Mouse (Mus musculus) cerebellum, adult 9-10 months (tissue): ENCODE results near the gene Ppfibp2.
A peak's percentile ranks its signal among the peaks of the same experiment; 100 is the strongest.

Experiments used
- DNase-seq: peaks from one replicate; pipeline ENCODE4 v3.0.0; 2022

The Ppfibp2 gene

GRCm38 (mm10) chr7:107594857-107595402 is at the start of gene Ppfibp2:
Ppfibp2 (plus strand) TSS chr7:107595207.
- DNase-seq: peak; percentile 72

- no peak for DNase-seq
Measured at GRCm38 (mm10) chr7:107547872-107548271, 47.1 kb upstream of the Ppfibp2 start.

DNA sequence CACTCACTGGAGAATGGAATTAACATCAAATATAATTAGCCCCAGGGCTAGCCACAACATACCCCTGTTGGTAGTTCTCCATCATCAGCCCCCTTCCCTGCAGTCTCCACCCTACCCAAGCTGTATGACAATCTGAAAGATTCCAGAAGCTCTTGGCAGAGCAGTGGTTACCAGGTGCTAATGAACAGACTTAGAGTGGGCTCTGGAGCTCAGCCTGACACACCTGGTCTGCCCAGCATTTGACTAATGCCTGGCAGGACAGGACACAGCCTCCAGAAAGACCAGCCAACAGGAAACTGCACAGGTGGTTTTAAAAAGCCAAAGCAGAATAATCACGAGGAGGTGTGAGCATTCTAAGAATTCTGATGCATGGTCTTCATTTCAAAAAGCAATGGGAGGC is 41.5 kb upstream of the Ppfibp2 start:
- no peak for DNase-seq

DNA sequence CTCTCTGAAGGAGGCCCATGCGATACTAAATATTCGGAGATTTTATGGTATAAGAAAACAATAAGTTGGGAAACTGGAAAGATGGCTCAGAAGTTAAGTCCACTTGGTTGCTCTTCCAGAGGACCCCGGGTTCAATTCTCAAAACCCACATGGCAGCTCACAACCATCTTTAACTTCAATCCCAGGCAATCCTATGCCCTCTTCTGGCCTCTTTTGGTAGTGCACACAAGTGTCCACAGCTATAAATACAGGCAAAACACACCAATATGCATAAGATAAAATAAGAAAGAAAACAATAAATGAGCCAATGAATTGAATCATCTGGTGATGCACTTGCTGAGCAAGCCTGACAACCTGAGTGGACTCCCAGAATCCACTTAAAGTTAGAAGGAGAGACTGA is 39.1 kb upstream of the Ppfibp2 start:
- peak; percentile 43 for DNase-seq

DNA sequence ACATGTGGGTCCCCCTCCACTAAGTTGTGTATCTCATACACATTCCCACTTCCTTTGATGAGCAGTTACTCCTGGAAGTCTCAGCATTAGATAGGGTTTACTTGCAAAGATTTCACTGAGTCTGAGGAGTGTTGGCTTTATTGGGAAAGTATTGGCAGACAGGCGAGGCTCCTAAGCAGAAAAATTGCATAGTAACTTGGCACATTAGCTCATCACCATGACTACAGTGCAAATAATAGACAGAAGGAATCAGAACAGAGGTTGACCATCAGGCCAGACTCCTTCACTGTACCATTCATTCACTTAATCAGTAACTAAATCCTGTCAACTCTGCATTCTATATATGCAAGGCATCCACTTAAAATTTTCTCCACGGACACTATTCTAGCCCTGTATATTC is 34.3 kb upstream of the Ppfibp2 start:
- no peak for DNase-seq

- DNase-seq: no peak
Measured at GRCm38 (mm10) chr7:107561584-107561983, 33.4 kb upstream of the Ppfibp2 start.

GRCm38 (mm10) chr7:107563727-107564126 is 31.3 kb upstream of the Ppfibp2 start:
- DNase-seq: no peak

- DNase-seq: no peak
Measured at GRCm38 (mm10) chr7:107567261-107567671, 27.7 kb upstream of the Ppfibp2 start, which contains the start of gene Olfml1. Olfml1 (plus strand) TSS chr7:107567446.

- no peak for DNase-seq
Measured at GRCm38 (mm10) chr7:107567674-107568073, 27.3 kb upstream of the Ppfibp2 start.

DNA sequence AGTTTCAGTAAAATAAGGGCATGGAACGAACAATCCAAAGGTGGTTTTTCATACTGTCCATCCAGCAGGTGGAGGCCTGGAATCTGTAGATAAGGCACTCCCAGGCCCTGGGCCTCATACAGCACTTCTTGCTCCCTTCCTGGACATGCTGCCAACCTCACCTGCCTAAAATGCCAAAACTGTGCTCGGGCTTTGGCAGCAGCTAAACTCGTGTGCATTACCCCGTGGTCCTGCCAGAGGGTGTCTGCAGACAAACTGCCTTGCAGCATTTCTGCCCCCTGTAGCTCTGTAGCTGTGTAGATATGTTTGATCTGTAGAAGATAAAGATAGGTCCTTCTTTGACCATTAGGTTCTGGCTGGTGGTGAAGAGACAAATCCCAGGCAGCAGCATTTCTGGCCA is 26.0 kb upstream of the Ppfibp2 start:
- DNase-seq: no peak

DNA sequence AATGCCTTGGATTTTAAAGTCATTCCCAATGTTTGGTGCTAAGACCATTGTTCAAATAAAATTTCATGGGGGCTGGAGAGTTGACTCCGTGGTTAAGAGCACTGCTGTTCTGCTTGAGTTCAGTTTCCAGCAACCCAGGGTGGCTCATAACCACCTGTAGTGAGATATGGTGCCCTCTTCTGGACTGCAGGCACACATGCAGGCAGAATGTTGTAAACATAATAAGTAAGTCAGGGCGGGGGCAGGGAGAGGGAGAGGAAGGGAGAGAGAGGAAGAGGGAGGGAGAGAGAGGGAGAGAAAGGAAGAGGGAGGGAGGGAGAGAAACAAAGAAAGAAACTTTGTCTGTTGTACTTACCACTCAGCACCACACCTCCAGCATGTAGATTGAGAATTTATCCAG is 21.2 kb upstream of the Ppfibp2 start:
- no peak for DNase-seq

DNA sequence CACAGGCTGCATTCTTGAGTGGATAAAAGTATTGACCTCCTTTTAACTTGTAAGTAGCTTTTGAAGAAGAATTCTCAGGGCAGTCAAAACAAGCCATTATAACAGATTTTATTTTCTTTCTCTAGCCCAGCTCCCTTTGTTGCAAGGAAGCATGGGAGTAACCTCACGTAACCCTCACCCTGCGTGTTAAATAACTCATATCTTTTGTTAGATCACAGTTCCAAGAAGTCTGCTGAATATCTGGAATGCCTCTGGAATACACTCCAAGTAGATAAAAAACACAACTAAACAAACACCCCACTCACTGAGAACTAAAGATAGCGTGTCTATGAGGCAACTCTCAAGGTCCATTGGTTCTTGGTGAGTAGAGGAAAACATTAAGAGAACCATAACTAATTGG is 20.7 kb upstream of the Ppfibp2 start:
- no peak for DNase-seq

DNA sequence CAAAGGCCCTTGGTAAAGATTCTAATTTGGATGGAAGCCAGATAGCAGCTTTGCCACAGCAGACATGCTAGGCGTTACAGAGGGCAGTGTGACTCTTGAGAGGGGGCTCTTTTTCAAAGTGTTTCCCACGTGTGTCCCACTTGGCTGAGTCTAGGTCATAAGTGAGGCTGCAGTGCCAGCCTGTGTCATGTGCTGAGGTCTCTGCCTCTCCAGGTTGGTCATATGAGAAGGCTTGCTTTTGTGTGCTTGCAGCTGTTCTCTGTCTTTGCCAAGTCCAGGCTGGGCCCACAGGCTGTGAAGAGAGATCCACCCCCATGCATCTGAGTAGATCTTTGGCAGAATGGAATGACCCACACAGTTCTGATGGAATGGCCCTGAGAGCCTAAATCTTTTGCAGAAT is 2.4 kb upstream of the Ppfibp2 start:
- no peak for DNase-seq

DNA sequence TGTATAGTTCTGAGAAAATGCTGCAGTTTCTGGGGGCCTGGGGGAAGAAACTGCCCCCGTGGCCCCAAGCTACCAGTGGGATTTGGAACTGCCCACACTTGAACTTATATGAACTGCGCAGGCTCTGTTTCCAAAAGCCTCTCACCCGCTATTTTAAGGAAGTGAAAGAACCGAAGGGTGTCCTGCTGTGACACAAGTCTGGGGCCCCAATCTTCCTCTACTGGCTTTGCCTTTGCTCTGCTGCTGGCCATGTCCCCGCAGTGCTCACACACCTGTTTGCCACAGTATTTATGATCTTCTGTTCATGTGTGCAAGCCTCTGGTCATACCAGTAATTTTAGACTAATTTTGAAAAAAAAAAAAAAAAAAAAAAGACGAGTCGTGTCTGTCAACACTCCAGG is 1.1 kb upstream of the Ppfibp2 start:
- DNase-seq: no peak

DNA sequence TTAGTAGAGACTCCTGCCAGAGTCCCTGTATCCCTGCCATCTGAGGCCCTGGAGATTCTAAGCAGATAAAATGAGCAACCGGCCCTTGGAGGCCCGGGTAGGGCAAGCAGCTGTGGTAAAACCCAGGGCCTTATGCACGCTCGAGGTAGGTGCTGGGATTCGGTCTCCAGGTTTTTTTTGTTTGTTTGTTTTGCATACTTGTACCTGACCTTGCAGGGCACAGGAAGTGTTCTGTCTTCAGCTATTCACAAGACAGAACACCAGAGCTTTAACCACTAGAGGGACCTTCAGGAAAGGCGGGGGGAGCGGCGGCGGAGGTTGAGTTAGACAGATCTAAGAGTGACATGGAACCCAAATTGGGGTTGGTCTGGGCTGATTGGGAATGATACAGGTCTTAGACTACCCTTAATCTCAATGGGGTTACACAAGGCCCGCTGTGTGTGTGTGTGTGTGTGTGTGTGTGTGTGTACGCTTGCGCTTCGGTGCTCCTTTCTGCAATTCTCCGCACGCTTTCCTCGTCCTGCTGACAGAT is 616 bp upstream of the Ppfibp2 start:
- peak; percentile 44 for DNase-seq

DNA sequence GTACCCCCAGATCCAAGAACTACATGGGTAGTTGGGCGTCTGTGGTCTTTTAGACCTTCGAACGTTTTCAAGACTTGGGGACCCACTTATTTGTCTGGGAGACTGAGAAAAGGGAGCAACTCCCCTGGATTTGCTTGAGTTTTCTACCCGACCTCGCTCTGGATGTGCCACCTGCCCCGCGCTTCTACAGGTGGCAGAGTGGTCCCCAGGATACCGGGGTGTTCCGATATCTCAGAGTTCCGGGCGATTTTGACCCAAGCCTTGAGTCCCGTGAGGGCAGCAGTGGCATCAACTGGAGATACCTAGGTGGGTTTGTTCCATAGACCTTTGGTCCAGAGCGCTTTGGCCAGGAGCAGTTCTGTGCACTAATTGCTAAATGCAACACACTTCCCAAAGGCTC is 419 bp downstream of the Ppfibp2 start:
- DNase-seq: no peak

GRCm38 (mm10) chr7:107596753-107597152 is 1.7 kb downstream of the Ppfibp2 start:
- DNase-seq: no peak

DNA sequence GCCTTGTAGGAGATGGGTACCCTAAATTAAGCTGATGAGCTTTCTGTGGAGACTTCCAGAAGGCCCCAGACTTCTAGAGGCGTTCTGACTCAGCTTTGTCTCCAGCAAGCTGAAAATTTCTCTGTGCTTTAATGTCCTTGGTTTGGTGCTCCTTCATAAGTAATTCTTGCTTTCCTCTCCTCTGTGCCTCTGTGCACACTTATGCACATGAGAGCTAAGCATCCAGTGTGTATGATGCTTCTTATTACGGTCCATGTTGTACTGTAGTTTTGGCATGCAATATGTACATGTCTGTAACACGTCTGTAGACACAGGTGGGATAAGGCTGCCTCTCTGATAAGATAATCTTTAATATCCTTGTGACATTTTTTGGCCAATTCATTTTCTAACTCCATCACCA is 2.9 kb downstream of the Ppfibp2 start:
- no peak for DNase-seq

- DNase-seq: no peak
Measured at GRCm38 (mm10) chr7:107600651-107601050, 5.6 kb downstream of the Ppfibp2 start.

DNA sequence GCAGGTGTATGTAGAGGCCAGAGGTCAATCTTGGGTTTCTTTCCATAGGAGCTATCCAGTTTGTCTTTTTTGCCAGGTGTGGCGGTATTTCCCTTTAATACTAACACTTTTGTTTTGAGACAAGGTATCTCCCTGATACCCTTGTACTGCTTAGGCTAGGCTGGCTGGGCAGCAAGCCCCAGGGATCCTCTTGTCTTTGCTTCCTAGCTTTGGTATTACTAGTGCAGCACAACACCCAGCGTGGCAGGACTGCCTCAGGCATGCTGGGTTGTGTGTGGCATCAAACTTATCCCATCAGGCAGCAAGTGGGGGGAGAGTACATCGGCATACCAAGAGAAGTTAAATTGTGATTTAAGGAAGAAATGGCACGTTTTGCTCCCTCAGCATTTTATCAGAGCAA is 7.5 kb downstream of the Ppfibp2 start:
- no peak for DNase-seq

- DNase-seq: no peak
Measured at GRCm38 (mm10) chr7:107602913-107603312, 7.9 kb downstream of the Ppfibp2 start.

DNA sequence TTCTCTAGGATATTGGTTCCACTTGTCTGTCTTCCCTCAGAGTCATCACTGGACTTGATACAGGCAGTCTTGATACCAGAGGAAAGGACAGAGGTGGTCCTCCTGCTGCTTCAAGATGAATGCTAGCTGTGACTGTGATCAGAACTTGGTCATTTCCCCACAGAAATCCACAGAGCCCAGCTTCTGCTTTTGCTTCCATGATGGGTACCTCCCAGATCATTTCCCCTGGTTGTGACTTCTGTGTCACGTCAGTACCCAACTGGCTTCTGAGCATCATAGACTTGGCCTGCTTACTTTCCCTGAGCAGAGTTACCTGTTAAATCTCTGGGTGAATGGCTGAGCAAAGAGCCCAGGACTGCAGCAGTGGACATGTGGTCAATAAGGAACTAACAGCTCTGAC is 12.8 kb downstream of the Ppfibp2 start:
- no peak for DNase-seq

DNA sequence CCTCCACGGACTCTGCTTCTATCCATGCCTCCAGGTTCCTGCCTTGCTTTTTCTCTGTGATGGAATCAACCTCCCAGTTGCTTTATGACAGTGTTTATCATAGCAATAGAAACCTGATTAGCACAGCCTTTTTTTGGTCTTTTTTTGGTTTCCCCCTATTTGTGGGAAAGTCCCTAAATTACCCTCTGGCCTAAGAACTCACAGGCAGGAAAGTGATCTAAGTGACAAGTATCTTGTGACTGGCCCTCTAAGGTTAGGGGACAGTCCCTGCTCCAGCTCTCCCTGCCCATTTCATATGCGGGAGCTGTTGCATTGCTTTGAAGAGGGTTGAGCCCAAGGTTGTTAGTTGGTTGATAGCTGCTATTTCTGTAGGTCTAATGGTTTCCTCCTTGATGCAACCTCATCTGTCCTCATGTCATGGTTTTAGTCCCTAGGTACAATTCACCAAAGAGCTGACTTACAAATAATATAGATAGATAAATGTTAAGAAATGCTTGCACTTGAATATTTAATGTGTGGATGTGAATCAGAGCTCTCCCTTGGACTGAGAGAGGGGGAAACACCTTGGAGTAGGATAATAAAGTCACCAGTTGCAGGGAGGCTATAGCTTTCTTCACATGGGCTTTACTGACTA is 14.7 kb downstream of the Ppfibp2 start:
- DNase-seq: no peak

- no peak for DNase-seq
Measured at GRCm38 (mm10) chr7:107610880-107611279, 15.9 kb downstream of the Ppfibp2 start.
